Mouse (Mus musculus) spleen, adult 12 weeks (tissue): ENCODE results near the gene Clec16a.
A peak's percentile ranks its signal among the peaks of the same experiment; 100 is the strongest.

ENCODE experiments used
- DNase-seq: peaks from one replicate; pipeline ENCODE4 v3.0.0; 2022; ENCODE audit warnings: low spot score

The Clec16a gene

DNA sequence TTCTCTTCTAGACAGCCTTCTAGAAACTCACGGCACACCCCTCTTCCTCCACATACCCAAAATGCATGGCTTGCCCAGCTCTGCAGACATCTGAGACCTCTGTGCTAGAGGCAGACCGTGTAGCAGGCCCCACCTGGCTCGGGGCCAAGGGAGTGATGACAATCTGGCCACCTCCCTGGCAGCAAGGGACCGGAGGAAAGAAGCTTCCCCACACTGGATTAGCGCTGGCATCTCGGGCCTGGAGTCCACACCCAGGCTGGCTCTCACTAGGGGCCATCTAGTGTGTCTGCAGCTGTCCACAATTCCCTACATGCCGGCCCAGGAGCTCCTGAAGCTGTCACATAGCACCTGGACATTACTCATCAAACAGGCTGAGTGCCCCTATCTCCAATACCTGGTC is 10.6 kb upstream of the Clec16a start:
- DNase-seq: no peak

DNA sequence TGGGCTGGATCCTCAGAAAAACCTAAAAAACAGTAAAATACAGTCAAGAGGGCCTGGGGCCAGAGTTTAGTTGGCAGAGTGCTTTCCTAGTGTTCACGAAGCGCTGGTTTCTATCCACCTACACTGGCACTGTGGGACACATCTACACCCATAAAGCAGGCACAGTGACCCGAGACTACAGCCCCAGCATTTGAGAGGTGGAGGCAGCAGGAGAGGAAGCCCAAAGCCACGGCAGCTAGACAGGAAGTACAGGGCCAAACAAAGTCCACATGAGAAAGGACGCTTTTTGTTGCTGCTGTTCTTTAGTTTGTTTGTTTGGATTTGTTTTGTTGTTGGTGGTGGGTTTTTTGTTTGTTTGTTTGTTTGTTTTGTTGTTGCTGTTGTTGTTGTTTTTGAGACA is 8.8 kb upstream of the Clec16a start:
- DNase-seq: no peak

DNA sequence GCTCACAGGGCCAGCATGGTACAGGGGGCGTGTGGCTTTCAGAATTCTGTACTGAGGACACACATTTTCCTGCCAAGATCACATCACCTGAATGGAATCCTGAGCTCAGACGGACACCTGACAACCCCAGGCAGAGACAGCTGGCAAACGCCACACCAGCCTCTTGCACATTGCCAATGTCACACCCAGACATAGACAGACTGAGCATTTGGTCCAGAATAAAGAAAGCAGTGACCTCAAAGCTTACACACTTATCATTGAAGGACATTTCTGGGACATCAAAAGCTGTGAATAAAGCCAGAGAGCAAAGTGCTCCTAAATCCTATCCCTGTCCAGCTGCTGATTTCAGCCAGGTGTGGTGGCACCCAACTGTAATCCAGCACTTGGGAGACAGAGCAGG is 8.2 kb upstream of the Clec16a start:
- no peak for DNase-seq

DNA sequence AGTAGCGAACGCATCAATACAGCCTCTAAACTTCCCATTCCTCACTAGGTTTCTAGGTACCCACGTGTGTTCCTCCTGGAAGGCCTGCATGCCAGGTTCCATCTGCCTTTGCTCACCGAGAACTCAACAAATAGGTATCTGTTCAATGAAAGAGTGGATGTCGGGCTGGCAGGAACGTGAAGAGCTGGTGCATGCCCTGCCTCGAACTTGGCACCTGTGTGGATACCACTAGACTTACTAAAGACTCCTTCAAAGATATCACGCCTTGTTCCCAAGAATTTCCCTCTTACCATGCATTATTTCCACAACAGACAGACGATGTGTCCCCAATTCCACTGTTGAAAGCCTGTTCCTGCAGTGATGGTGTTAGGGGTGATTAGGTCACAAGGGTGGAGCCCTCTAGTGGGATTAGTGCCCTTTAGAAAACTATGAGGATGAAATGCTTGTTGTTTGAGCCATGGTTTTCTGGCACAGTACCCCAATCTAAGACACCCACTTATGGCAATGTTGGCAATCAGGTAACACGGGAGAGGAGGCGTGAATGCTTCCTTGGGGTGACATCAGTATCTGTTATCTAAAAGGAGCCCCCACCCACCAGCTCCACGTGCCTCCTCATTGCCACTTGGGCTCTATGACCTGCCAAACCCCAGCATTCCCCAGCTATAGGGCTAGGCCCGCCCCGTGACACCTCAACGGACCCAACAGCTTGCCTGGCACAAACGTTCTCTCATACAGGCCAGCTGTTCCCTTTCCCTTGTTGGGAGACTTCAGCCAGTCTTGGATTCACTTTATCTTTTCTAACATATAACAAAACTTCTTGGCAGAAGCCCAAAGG is 4.2 kb upstream of the Clec16a start:
- DNase-seq: no peak

DNA sequence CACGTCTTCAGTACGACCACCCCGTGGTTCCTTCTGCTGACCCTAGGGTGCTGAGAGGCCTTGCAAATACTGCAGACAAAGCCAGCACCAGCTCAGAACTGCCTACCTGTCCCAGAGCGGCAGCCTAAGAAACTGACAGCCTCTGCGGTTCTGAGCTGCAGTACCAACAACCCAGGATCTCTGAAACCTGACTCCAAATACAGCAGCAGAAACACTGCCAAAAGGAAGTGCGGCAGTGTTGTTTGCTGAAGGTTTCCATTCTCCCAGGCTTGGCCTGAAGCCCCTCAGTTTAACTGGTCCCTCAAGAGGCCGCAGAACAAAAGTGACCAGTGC is 3.6 kb upstream of the Clec16a start:
- no peak for DNase-seq

DNA sequence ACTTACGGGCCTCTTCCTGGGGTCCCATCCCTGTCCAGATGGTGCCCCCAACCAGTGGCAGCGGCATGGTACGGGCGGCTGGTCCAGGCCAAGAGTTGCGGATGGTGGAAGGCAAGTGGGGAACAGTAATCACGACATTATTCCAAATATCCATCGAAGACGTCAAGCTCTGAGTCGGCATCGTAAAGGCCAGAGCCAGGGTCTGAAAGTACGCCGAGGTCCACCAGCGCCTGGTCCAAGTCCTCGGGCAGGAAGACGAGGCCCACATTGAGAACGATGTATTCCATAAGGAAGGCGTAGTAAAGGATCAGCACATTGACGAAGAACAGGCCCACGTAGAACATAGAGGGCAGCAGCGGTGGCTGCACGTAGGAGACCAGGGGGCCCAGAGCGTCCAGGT is 2.9 kb upstream of the Clec16a start:
- no peak for DNase-seq

DNA sequence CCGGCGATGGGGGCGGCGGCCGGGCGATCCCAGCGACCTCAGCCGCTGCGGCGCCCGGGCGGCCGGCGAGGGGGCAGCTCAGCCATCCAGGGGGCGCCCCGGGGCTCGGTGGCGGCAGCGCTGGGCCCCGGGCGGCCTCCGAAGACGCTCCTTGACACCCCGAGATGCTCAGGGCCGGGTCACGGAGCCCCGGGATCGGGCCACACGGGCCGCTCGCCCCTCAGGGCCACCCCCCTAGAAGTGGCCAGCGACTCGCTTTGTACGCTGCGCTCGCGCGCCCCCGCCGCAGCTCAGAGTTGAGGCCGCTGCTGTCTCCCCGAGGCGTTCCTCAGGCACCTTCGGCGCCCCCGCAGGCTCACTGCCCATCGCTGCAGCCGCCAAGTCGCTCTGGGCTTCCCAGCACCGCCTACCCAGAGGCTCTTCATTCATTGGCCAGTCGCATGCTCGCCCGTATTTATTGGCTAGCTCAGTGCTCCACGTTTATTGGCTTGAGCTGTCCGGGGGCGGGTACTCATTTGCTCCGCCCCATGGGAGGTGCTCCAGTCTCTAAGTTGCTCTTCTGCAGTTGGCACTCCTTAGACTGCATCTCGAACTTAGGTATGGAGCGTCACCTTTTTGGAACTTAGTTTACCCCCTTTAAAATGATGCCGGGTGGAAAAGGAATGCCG is 2.3 kb upstream of the Clec16a start, which contains the start of gene Dexi:
Gene Dexi (minus strand): TSS at position 357 of the 668 bp plus-strand sequence.
- DNase-seq: peak; percentile 86

DNA sequence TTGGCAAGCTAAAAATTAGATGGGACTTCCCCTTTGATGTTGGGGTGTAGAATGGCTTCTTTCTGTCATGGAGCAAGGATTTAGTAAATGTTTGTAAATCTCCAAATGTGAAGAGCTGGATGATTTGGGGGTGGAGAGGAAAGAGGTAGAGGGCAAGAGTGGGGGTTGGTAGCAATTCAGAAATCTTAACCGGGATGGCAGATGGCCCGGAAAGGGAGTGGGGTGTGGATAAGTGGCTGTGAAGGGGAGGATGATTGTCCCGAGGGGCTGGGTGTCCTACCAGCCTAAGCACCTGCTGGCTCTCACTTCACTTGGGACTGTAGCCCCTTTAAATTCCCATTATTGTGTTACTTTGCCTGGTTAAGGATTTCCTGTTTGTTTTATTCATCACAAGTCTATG is 1.7 kb downstream of the Clec16a start:
- no peak for DNase-seq

DNA sequence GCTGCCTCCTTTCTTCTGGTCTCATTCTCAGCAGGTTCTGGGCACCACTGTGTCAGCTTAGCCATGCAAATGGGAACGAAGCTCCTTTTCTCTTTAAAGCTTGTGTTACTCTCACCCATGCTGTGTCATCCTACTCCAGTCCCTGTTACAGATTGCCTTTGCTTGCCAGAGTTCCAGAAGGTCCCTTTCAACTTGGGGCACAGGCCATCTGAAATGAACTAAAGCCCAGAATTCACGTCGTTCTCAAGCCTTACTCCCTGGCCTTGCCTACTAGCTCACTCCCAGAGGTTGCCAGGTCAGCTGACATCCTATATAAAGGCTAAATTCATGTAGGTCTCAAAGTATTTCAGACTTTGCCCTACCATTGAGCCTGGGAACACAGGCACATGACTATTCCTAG is 3.8 kb downstream of the Clec16a start:
- no peak for DNase-seq

DNA sequence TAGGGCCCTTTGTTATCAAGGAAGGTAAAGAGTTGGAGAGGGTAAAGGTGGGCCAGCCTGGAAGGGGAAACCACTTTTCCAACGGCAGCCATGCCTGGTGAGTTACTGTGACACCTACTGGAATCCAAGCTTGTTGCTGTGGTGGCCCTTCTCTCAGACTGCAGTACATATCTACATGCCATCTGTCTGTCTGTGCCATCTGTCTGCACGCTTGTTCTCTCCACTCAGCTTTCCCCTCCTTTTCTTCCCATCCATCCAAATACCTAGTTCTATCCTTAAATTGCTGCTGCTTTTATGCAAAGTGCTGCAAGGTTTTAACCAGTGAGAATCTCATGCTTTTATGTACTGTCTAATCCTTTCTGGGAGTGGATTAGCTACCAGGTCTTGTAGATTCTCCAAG is 4.5 kb downstream of the Clec16a start:
- DNase-seq: no peak

DNA sequence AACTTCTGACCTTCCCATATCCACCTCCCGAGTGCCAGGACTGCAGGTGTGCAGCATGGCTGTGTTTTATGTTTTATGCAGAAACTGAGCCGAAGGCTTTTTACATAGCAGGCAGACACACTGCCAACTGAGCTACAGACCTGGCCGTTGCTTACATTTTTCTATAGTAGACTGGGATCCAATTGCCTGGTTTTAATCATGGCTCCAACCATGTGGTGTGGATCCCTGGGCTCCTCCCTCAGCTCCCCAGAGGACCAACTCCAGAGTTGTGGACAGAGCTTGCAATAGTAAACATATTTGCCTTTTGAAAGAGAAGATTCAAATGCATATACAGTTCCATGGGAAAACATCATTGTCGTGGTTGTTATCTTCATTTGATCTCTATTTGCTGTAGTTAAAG is 6.5 kb downstream of the Clec16a start:
- DNase-seq: no peak

DNA sequence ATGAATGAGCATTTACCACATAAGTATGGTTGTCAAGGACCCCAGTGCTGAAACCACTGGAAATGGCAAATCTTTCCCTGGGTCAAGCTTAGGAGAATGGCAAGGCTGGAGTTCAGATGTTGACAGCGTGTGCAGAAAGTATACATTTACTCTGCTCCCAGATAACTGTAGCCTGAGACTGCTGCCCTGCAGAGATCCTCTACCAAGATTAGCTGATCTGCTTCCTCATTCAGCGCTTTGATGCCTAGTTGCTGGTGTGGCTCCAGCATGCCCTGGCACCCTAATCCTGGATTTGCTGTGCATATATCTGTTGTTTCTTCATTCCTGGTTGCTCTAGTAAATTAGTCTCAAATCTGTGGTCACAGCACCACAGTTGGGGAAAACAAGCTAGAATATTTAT is 8.7 kb downstream of the Clec16a start:
- no peak for DNase-seq

DNA sequence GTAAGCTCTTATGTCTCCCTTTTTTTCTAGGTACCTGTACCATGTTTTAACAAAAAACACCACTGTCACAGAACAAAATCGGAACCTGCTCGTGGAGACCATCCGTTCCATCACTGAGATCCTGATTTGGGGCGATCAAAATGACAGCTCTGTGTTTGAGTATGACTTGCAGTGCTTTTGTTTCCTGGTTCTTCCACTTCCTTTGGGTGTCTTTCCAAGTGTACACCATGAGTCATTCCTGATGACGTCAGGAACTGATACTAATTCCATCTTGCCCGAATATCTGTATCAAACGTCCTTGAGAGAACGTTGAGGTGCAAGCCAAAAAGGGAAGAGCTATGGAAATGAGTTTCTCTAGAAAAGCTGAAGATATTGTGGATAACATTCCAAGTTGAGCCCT is 14.9 kb downstream of the Clec16a start:
- DNase-seq: no peak

DNA sequence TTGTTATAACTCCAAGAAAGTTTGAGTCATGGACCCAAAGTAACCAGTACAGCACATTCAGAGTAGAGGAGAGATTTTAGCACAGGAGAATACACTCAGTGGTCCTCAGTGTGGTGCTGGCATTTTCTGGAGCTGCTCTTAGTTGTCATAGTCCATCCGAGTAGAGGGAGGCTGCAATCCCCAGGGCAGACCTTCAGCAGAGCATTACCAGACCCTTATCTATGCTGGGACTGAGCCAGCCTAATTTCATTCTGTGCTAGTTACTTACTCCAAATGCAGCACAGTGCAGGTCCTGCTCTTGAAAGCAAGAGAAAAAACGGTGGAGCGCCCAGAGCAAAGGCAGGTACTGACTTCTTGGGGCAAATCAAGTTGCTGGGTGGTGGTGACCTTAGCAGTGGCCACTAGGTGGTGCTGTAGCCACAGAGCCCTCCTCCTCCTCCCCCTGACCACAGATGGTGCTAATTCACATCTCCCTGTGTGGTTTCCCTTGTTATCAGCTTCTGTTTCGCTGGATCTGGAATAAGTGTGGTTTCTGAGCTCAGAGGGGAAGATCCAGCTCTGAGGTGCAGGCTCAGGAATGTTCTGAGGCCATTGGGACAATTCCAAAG is 20.2 kb downstream of the Clec16a start:
- peak; percentile 33 for DNase-seq

DNA sequence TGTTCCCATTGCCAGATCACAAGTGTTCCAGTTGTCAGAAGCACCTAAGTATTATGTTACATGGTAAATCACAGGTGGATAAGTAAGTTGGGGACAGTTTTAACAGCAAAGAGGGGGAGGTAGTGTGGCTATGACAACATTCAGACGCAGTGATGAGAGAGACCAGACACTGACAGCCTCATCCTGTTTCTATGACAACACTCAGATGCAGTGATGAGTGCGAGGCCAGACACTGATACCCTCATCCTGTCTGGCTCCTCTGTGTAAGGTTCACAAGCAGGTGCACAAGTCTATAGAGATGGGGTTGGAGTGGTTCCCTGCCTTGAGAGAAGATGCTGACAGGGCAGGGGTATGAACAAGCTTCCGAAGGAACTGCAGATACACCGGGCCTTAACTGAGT is 22.0 kb downstream of the Clec16a start:
- DNase-seq: no peak

DNA sequence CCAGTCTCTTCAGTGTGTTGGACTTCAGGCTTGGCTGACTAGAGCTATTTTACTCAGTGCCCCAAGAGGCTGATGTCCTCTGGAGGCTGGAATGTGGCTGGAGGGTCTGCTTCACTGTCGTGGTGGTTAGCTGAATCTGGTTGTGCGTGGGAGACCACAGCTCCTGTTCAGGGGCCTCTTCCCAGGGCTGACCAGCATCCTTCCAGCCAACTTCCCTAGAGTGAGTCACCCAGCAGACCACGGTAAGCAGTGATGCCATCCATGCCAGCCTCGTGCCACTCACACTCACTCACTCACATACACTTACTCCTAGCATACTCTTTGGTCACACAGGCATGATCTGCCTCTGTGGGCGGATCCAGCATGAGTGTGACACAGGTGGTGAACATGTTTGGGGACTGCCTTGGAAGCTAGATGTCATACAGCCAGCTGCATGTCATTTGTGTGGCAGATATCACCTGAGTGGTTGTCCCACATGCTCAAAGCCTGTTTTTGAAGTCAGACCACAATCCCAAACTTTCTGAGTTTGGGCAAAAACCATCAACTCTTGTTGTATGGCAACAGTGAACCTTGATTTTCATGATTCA is 24.8 kb downstream of the Clec16a start:
- no peak for DNase-seq

DNA sequence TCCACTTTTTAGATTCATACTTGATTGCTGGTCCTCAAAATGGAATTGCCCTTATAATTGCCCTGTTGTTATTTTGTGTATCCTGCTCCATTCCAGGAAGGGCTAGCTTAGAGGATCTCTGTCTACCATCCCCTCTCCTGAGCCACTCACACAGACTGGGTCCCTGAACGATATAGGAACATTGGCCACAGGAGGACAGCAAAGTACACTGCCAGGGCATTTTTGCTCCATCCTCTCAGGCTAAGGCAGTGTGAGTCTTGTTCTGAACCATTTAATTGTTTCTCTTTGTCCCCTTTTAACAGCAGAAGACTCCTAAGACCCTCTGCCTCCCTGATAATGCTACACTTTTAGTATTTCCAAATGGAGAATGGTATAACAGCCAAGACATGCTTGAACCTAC is 25.6 kb downstream of the Clec16a start:
- DNase-seq: no peak

DNA sequence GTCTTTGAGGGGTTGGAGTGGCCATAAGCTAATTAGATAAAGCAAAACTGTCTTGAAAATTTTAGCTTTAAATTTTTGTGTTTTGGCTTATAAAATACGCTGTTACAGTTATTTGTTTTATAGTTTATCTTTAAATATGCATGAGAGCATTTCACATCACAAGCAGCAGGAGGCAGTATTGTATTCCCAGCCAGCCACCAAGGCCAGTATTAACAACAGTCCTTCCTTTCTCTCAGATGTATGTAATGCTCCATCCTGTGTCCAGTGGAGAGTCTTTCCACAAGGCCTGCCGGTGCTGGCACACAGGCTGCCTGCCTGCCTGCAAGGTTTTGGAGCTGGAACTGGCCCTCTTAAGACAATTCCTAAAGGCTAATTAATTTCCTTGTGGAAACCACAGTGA is 26.7 kb downstream of the Clec16a start:
- no peak for DNase-seq

DNA sequence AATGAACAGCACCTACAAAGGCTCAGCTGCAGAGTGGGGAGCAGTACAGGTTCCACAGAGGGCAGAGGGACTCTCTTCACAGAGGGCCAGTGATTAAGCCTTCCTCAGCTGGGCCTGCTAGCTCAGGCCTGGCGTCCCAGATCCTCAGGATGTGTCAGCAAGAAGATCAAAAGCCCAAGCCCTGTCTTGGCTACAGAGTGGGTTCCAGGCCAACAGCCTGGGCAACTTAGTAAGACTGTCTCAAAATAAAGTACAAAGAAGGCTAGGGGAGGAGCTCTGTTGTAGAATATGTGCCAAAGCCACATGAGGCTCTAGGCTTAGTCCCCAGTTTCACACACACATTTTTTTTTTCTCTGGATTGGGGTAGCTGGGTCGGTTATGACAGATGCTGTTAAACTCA is 29.8 kb downstream of the Clec16a start:
- DNase-seq: no peak

DNA sequence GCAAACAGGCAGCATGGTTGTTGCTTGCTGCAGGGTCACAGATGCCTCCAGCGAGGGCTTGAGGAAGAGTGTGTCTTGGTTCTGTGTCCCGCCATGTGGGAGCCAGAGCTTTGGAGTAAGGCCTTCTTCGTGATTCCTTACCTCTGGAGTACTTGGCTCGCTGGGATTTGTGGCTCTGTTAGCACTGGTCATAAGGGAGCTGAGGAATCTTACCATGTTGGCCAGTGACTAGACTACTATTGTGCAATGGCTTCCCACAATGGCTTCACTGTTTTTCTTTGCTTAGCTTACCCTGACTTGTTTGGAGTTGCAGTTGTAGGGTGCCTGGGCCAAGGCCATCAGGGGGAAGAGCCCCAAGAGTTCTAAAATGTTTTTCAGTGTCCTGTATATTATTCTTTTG is 30.8 kb downstream of the Clec16a start:
- no peak for DNase-seq

DNA sequence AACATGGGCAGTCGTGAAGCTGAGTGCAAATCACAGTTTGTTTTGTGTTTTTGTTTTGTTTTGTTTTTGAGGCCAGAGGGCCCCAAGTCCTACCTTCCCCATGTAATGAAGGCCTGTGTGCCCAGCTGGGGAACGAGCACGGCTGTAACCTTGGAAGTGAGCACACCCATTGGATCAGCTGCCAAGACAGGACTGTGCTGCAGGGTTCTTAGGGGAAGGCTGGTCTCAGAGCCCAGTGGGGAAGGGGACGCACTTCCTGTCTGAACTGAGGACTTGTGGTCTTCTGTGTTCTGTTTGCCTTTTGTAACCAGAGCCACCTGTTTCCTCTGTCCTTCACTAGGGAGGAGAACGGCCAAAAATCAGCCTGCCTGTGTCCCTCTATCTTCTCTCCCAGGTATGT is 32.4 kb downstream of the Clec16a start:
- DNase-seq: no peak

DNA sequence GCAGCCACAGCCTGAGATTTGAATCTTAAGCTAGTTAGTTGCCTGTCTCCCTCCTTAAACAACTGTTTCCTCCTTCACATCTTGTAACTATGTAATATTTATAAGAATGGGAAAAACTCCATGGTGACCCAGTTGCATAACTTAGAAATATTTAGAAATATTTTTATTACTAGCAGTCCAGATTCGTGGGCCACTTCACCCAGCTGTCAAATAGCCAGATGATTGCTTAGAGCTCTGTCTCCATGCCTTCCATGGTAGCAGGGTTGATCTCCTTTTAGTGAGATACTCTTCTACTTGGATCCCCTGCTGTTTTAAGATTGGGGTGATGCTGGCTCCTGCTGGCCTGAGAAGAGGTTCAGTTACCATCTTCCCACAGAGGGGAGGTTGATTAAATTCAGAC is 33.2 kb downstream of the Clec16a start:
- DNase-seq: no peak

DNA sequence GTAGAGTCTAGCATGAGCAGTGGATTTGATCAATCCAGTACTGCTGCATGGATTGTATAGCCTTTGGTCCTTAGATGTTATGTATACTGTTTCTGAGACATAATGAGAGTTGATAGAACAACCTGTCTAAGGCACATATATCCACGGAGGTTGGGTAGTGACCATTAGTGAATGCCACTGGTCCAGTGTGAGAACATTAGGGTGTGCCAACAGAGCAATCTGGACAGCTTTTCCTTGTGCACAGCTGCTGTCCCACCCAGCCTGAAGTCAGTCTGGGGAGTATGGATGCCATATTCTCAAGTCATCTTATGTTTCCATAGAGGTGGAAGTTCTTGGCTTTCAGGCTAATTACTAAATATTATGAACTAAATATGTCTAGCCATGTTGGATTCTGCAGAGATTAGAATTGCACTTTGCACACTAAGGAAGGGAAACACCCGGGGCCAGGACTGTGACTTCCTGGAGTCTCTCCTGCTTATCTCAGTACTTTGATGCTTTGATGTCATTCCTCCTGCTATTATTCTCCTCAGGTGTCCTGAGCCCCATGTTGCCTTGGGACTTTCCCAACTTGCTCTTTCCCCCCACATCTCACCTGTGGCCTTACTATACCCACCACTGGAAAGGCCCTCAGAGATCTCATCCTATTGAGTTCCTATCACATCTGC is 36.2 kb downstream of the Clec16a start:
- DNase-seq: no peak
